Mouse (Mus musculus) intestine, postnatal 0 days (tissue): ENCODE data around the gene Trf. TPM values are rescaled to one million over a fixed set of nuclear protein-coding genes. Genes with fewer than 3 reads are reported as not detected.

Experiments used
- ATAC-seq: fragments of 200-750 bp; cut with Nextera tagmentation; 2 replicates; pipeline ENCODE4 v1.8.0; 2017; ENCODE audit warnings: mild to moderate bottlenecking, moderate TSS enrichment, moderate library complexity
- H3K27ac ChIP-seq: fragments of 300-500 bp; sonication (generic); 2 replicates; pipeline ENCODE4 v1.5.1; 2014; ENCODE audit warnings: mild to moderate bottlenecking, low read depth, low read length, moderate library complexity
- H3K27me3 ChIP-seq: fragments of 300-500 bp; sonication (generic); replicated peaks from 2 replicates; pipeline ENCODE4 v1.6.1; 2014; ENCODE audit warnings: low read length, mixed read lengths; ENCODE audit not compliant: control insufficient read depth, insufficient read depth
- H3K36me3 ChIP-seq: fragments of 300-500 bp; sonication (generic); 2 replicates; pipeline ENCODE4 v1.6.1; 2014; ENCODE audit warnings: mild to moderate bottlenecking, moderate library complexity; ENCODE audit not compliant: control insufficient read depth, insufficient read depth
- H3K4me1 ChIP-seq: fragments of 300-500 bp; sonication (generic); replicated peaks from 2 replicates; pipeline ENCODE4 v1.6.1; 2014; ENCODE audit warnings: antibody characterized with exemption, low read length, mixed read lengths; ENCODE audit not compliant: control insufficient read depth, insufficient read depth
- H3K4me2 ChIP-seq: fragments of 300-500 bp; sonication (generic); replicated peaks from 2 replicates; pipeline ENCODE4 v1.6.1; 2014; ENCODE audit warnings: low read depth, mild to moderate bottlenecking, moderate library complexity
- H3K4me3 ChIP-seq: fragments of 300-500 bp; sonication (generic); 2 replicates; pipeline ENCODE4 v1.5.1; 2014; ENCODE audit warnings: low read depth, low read length
- H3K9ac ChIP-seq: fragments of 300-500 bp; sonication (generic); 2 replicates; pipeline ENCODE4 v1.6.1; 2014; ENCODE audit warnings: mild to moderate bottlenecking, low read depth, low read length
- H3K9me3 ChIP-seq: fragments of 300-500 bp; sonication (generic); 2 replicates; pipeline ENCODE4 v1.6.1; 2016; ENCODE audit warnings: mixed run types; ENCODE audit not compliant: control insufficient read depth
- CTCF ChIP-seq: sonication (generic); IDR thresholded peaks from 2 replicates; pipeline ENCODE4 v1.5.1; 2016; ENCODE audit warnings: low read depth, mild to moderate bottlenecking, control low read depth, antibody characterized with exemption, moderate library complexity
- WGBS: fragments of 180-500 bp; shearing (Covaris S2); extraction: QIAGEN DNeasy Blood & Tissue Kit; methylation state at CpG from one replicate; pipeline ENCODE4 v1.1.7; 2014; 5-methylcytosine and 5-hydroxymethylcytosine counted together
- polyA plus RNA-seq: library from polyadenylated mRNA; unstranded; fragments of >200 nt; fragmentation: Nextera tagmentation; extraction: Ambion mirVana; gene quantifications from 2 replicates; pipeline ENCODE4 v1.2.1, GENCODE M21; 2015

Trf gene
- polyA plus RNA-seq, 1 experiment from 2014 or later: 245 TPM

GRCm38 (mm10) chr9:103213631-103214030, 16.6 kb downstream of the Trf start:
- no peaks in the 10 kb centered on the region for H3K27me3 ChIP-seq
- no peak overlapping the region for H3K9ac ChIP-seq
- TF ChIP-seq CTCF: no peak
- no peaks in the 10 kb centered on the region for H3K36me3 ChIP-seq
- no peaks in the 10 kb centered on the region for H3K9me3 ChIP-seq
- 64% methylated on average over 2 of the region's 2 CpGs for WGBS
- no peak overlapping the region for H3K27ac ChIP-seq
- H3K4me1 ChIP-seq: no peaks in the 10 kb centered on the region
- no peak for ATAC-seq
- H3K4me3 ChIP-seq: no peak overlapping the region
- no peak overlapping the region for H3K4me2 ChIP-seq

GRCm38 (mm10) chr9:103212654-103213420, 17.4 kb downstream of the Trf start:
- H3K36me3 ChIP-seq: no peaks in the 10 kb centered on the region
- peak overlapping the region; percentile 7; the same call in 1 of the 2 replicates for H3K4me3 ChIP-seq
- H3K4me1 ChIP-seq: no peaks in the 10 kb centered on the region
- no peak for TF ChIP-seq CTCF
- no peak overlapping the region for H3K27ac ChIP-seq
- no peak overlapping the region for H3K9ac ChIP-seq
- no peak overlapping the region for H3K4me2 ChIP-seq
- H3K27me3 ChIP-seq: no peaks in the 10 kb centered on the region
- WGBS: 74% methylated on average over 28 of the region's 28 CpGs
- H3K9me3 ChIP-seq: no peaks in the 10 kb centered on the region
- no peak for ATAC-seq

GRCm38 (mm10) chr9:103208802-103209423, 21.3 kb downstream of the Trf start:
- H3K9me3 ChIP-seq: no peaks in the 10 kb centered on the region
- 68% methylated on average over 6 of the region's 6 CpGs for WGBS
- no peaks in the 10 kb centered on the region for H3K4me1 ChIP-seq
- no peak overlapping the region for H3K9ac ChIP-seq
- no peak for TF ChIP-seq CTCF
- H3K27ac ChIP-seq: no peak overlapping the region
- H3K36me3 ChIP-seq: no peaks in the 10 kb centered on the region
- no peak overlapping the region for H3K4me2 ChIP-seq
- ATAC-seq: no peak
- H3K4me3 ChIP-seq: no peak overlapping the region
- no peaks in the 10 kb centered on the region for H3K27me3 ChIP-seq

GRCm38 (mm10) chr9:103207846-103208245, 22.4 kb downstream of the Trf start:
- WGBS: 10% methylated on average over 16 of the region's 16 CpGs
- Histone ChIP-seq H3K4me1 (no peaks in the 10 kb centered on the region), H3K9ac (no peak overlapping the region), H3K27ac (no peak overlapping the region), H3K4me2 (peak overlapping the region; percentile 54), H3K27me3 (no peaks in the 10 kb centered on the region), H3K4me3 (0 out of 2 replicates have a peak overlapping the region, but pooled peaks have one; percentile 7), H3K9me3 (no peaks in the 10 kb centered on the region), H3K36me3 (no peaks in the 10 kb centered on the region)
- peak; percentile 73 for ATAC-seq
- TF ChIP-seq CTCF: peak; percentile 97

GRCm38 (mm10) chr9:103205786-103206185, 24.5 kb downstream of the Trf start:
- Histone ChIP-seq H3K27ac (no peak overlapping the region), H3K4me2 (no peak overlapping the region), H3K4me3 (no peak overlapping the region), H3K9me3 (no peaks in the 10 kb centered on the region), H3K9ac (no peak overlapping the region), H3K27me3 (no peaks in the 10 kb centered on the region), H3K4me1 (no peaks in the 10 kb centered on the region), H3K36me3 (no peaks in the 10 kb centered on the region)
- no peak for TF ChIP-seq CTCF
- 93% methylated on average over 5 of the region's 5 CpGs for WGBS
- ATAC-seq: no peak

- peak; percentile 97 for ATAC-seq
Measured at GRCm38 (mm10) chr9:103201561-103202260, 28.5 kb downstream of the Trf start, which contains the start of gene Srprb. Srprb (minus strand) TSS chr9:103202137.

More at GRCm38 (mm10) chr9:103201561-103202260, 28.5 kb downstream of the Trf start, which contains the start of gene Srprb:
- peak within 1 kb of the TSS; percentile 63 for H3K27ac ChIP-seq
- H3K4me2 ChIP-seq: peak within 1 kb of the TSS; percentile 68
- H3K36me3 ChIP-seq: peaks cover 13% of the 10 kb centered on the region
- peak within 1 kb of the TSS; percentile 64 for H3K9ac ChIP-seq
- H3K4me3 ChIP-seq: peak within 1 kb of the TSS; percentile 69
- no peaks in the 10 kb centered on the region for H3K27me3 ChIP-seq
- H3K4me1 ChIP-seq: no peaks in the 10 kb centered on the region
- H3K9me3 ChIP-seq: no peaks in the 10 kb centered on the region
- no peak for TF ChIP-seq CTCF
- WGBS: under 1% methylated on average over 45 of the region's 45 CpGs
